Mouse (Mus musculus) induced T-regulatory cell, adult 2 months (primary cell): ENCODE data around the gene Ppp3cb.
A peak's percentile ranks its signal among the peaks of the same experiment; 100 is the strongest.

Experiments used
- DNase-seq: peaks from one replicate; pipeline ENCODE4 v3.0.0-alpha.2; 2012; ENCODE audit warnings: low read depth

Ppp3cb gene

DNA sequence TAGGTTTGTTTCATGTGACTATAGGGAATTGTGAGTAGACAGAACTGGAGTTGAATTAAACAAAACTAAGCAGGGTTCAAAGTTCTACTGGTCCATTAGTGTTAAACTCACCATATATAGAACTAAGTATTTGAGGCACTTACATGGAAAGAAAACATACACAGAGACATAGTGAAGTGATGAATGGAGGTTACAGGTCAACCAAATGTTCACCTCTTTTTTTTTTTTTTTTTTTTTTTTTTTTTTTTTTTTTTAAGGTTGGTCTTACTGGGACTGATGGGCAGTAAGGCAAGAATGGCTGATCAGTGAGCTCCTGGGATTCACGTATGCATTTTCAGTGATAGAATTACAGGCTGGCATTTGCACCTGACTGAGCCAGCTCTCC, 66.2 kb downstream of the Ppp3cb start:
- DNase-seq, result no peak

DNA sequence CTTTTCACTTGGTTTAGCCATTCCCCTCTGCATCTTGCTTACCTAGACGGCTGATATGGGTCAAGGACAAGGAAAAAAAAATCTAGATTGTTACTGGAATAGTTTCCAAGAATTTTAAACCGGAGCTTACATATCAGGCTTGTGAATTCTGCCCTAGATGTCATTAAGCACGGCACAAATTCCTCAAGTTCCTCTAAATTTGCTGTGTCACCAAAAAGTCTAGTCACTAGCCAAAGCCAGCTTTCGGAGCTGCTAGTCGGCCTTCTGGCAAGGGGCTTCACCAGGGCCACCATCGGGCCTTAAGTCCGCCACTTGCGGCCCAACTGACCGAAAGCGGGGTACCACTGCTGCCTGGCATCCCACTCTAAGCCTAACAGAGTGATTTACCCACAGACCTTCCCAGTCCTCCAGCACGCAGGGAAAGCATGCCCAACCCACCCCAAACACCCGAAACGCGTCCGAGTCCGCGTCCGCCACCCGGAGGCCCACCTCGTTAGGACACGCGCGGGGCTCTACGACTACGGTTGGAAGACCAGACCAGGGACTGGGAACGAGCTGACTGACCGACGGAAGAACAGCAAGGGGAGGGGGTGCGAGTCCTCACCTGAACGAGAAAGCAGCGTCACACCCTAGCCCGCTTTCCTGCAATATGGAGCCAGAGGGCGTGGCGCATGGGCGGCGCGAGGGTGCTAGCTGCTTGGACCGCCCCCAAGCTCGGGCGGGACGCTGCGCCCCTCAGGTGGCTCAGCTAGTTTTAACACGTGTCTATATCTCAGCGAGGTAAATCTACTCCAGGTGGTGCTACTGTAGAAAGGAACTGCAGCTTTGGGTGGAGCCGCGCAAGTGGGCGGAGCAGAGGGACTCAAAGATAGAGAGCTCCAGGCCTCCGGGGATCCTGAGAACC, 66.8 kb downstream of the Ppp3cb start, which contains the start of gene Anxa7:
TSS of gene Anxa7 (minus strand) at position 843 of the 904 bp plus-strand sequence.
- DNase-seq, result peak; percentile 88

DNA sequence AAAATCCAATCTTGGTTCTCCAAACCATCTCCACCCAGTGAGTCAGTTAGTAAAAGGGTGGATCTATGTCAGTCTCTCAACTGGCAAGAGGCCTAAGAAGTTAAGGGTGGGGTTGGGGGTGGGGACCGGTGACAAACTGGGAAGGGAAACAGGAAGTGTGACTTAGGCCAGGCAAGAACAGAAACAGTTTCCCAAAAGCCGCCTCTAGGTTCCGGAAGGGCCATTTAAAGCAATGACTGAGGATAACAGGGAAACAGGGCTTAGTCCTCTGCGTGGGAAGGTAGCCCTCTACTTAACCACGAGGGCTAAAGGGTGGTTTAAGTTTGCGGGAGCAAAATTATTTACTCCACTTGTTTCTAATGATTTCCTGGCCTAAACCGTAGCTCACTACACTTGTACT, 67.6 kb downstream of the Ppp3cb start:
- DNase-seq, result peak; percentile 65

DNA sequence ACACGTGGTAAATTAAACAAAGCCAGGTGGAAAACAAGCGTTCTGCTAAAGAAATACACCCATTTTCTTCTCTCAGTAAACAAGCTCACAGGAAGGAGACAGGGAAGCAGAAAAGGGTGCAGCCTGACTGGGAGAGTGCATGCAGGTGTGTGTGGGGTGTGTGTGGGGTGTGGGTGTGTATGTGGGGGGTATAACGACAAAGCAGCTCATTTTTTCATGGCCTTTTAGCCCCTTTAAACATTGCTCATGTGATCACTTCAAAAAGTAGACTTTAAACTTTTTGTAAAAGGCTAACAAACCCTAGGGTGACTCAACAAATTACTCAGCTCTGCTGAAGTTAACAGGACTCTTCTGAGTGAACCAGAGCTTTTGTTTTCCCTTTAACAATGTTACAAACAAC, 68.0 kb downstream of the Ppp3cb start:
- no peak for DNase-seq

DNA sequence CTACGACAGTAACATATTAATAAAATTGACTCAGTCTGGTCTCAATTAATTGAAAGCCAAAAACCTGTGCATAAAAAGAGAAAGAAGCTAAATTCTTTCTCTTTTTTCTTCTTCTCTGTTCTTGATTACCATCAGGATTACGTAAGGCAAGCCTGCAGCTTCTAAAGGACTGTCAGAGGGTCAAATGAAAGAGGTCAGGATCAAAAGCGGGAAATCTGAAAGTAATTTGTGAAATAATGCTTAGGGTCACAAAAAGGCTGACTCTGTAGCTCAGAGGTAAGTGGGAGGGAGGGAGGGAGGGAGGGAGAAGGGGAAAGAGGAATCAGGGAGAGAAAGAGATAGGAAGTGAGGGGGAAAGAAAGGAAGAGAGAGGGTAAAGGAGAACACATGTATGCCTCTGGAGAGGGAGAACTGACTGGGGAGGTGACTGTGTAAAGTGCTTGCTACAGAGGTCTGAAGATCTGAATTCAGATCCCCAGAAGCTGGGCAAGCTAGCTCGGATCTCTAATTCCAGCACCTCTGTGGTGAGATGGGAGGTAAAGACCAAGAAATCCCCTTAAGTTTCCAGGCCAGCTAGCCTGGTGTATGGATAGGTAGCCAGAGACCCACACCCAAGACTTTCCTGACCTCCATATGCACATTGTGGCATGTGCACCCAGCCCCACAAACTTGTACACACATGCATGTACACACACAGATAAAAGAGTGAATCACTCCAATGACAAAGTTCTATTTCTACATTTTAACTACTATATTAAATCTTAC, 68.9 kb downstream of the Ppp3cb start:
- DNase-seq, result no peak

DNA sequence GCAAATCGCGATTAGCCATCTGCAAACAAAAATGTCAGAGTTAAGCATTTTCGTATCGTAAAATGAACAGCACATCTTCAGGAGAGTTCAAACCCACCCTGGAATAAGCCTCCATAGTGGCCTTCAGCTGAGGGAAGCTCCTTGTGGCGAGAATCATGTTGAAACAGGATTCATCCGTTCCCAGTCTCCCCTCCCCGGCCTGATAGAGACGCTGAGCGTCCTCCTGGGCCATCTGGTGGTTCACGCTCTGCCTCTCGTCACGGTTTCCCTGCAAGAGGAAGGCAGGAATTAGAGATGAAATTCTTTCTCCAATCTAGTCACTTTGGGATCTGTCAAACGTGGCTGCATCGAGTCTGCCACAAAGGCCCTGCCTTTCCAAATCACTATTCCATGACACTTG, 86.2 kb downstream of the Ppp3cb start:
- DNase-seq, result no peak

DNA sequence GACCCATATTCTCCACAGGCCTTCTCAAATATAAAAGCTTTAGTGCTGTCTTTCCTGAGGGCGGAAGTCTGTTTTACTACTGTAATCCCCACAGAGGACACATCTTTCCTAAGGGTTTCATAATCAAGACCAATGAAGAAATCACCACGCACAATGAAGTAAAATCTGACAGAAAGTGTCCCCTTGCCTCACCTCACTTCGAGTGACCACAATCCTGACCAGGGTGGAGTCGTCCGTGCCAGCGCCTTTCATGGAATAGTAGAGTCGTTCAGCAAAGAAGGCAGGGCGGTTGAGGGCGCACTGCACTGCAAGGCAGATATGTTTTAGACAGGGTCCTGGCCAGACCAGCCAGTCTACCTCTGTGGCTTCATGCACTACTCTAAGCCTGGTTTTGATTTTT, 88.0 kb downstream of the Ppp3cb start:
- no peak for DNase-seq

DNA sequence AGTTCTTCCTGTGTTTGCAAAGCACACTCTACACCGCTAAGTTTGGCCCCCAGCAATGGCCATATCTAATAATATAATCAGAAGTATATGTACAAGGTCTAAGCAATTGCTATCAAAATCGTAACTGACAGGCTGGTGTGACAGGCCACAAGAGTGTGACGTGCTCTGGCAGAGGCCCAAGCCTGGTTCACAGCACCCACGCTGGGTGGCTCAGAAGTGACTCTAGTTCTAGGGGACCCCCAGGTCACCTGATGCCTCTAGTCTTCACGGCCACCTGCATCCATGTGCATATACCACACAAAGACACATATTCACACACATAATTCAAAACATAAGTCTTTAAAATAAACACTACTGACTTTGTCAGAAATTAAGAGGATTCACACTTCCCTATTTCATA, 93.4 kb downstream of the Ppp3cb start:
- no peak for DNase-seq

DNA sequence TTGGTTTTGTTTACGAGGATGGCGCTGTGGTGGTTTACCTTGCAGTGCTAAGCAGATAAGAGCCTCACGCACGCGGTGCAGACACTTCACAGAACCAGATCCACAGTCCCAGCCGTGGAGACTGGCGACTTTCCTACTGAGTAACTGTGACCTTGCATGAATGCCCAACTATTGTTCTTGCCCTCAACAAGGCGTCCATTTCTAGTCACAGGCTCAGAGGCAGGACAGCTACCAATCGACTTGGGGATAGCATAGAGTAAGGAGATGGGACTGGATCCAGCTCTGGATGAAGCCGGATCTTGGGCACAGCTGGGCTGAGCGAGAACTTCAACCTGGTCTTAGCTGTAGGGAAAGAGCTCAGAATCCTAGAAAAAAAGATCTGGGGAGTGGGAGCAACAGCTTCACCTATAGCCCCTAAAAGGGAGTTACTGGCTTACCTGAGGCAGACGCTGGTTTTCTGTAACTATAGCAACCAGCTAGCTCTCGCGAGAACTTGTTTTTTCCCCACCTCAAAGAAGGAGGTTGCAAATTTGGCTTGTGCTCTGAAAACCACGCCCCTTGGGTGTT, 94.5 kb downstream of the Ppp3cb start, which contains the start of gene Cfap70:
TSS of gene Cfap70 (minus strand) at position 462 of the 567 bp plus-strand sequence.
- DNase-seq, result peak; percentile 73

DNA sequence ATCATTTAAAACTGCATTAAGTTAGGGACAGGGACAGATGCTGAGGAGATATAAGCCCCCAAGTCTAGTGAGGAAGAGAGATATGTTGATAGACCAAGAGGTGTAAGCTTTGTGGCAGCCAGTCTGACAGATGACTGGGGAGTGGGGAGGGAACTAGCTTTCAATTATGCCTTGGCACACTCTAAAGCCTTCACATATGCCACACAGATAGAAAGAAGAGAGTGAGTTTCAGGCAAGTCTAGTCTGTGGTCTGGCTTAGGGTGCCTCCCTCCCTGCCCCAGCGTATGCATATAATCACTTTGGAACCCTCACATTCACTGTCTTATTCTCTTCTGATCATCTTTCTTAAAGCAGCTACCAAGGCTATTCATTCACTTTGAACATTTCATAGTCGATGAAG, 95.1 kb downstream of the Ppp3cb start:
- DNase-seq, result peak; percentile 8
